Mouse (Mus musculus): ENCODE data around the gene Cpn2.

DNA sequence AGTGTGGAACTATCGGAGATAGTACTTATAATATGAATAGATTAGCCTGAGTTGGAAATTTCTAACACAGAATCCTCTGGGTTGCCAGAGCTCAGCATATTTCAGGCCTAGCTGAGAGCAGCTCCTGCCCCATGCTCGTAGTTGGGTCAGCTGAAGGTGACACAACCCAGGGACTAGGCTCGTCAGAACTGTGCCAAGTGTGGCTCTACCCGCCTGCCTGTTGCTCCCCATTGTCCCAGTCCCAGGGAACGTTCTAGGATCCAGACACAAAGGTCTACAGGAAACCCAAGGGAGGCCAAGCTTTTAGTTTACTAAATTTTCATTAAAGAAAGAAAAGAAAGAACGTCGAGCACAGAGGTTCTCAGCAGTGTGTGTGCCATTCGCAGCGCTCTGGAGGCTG lies 6.0 kb downstream of the Cpn2 start:
- TF ChIP-seq CTCF (IDR thresholded peaks at IDR 0.05; ENCODE audit: low read depth, low read length) (no peak), GATA1 (IDR thresholded peaks at IDR 0.05; ENCODE audit: borderline replicate concordance, low read length) (no peak), POLR2AphosphoS5 (IDR thresholded peaks at IDR 0.05; ENCODE audit: insufficient replicate concordance, low read depth, low read length) (no peak), TAL1 (conservative IDR thresholded peaks at IDR 0.05; ENCODE audit: low read depth, low read length) (no peak), GATA2 (IDR thresholded peaks at IDR 0.05; ENCODE audit: borderline replicate concordance, low read depth, low read length) (no peak)
